13 mouse cellular contexts compared by ENCODE assay signal in the genomic region with DNA sequence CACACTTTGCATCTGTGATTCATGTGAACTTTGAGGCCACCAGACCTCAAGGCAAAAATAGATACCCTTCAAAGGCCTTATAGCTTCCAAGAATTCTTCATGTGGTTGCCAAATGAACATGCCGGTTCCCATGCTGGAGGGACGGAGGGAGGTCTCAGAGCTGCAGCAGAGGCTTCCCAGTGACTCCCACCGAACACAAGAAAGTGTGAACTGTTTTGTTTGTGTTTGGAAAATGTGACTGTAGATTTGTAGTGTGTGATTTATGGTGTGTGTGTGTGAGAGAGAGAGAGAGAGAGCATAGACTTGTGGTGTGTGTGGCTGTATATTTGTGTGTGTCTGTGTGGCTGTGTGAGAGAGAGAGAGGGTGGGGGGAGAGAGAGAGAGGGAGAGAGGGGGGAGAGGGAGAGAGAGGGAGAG.
DNase-seq lines count a peak whose midpoint lies in the region; ATAC-seq and TF ChIP-seq lines count a peak whose summit lies in the region.
"Had no signal": no experiment of that assay in that cellular context is flagged by ENCODE, and none has a peak within 500 bp of the region (broad histone marks: within the 10 kb centered on the region; RNA-seq: fewer than 3 reads in every experiment).

No protein-coding gene starts in this region.

- H3K4me2 ChIP-seq in kidney, embryonic 16.5 days (replicated peaks; ENCODE audit: low read depth, low read length) = no peak overlapping the region
- H3K4me2 ChIP-seq in embryonic facial prominence, embryonic 14.5 days (ENCODE audit: low read depth, low read length) = no peak overlapping the region
- peak overlapping the region; percentile 7; the same call in 1 of the 2 replicates for H3K4me2 ChIP-seq in heart, postnatal 0 days (ENCODE audit: low read depth, low read length)
- H3K4me2 ChIP-seq: liver, embryonic 15.5 days; midbrain, embryonic 13.5 days; neural tube, embryonic 12.5 days had no signal

- peaks cover 7% of the 10 kb centered on the region; the same call in 1 of the 2 replicates for H3K36me3 ChIP-seq in kidney, embryonic 16.5 days (ENCODE audit: insufficient read depth, low read length)
- H3K36me3 ChIP-seq in embryonic facial prominence, embryonic 14.5 days (ENCODE audit: control insufficient read depth, insufficient read depth, low read length) = no peaks in the 10 kb centered on the region
- no peaks in the 10 kb centered on the region for H3K36me3 ChIP-seq in heart, postnatal 0 days (replicated peaks; ENCODE audit: control insufficient read depth, insufficient read depth, low read length)
- H3K36me3 ChIP-seq: liver, embryonic 15.5 days; midbrain, embryonic 13.5 days; neural tube, embryonic 12.5 days had no signal

- DNase-seq in adrenal gland, postnatal 14 days = peak; percentile 28
- no peak for DNase-seq in adrenal gland, adult 2 months
- no peak for DNase-seq in kidney, postnatal 14 days
- DNase-seq in embryonic facial prominence, embryonic 14.5 days (ENCODE audit: low spot score) = peak; percentile 76
- peak; percentile 87 for DNase-seq in heart, postnatal 0 days (ENCODE audit: low spot score)
- no peak for DNase-seq in ovary, postnatal 10 days (ENCODE audit: low spot score)
- no peak for DNase-seq in natural killer cell, adult 2 months (ENCODE audit: low spot score in 2 of 2)
- DNase-seq: gastrocnemius, postnatal 25 days; right cerebral cortex, adult 18-20 months had no signal

- TF ChIP-seq CTCF in heart, postnatal 0 days (IDR thresholded peaks at IDR 0.05; ENCODE audit: low read depth) = no peak

- 47% methylated on average over 3 of the region's 3 CpGs for WGBS in kidney, embryonic 16.5 days
- 23% methylated on average over 3 of the region's 3 CpGs for WGBS in embryonic facial prominence, embryonic 14.5 days
- 20% methylated on average over 3 of the region's 3 CpGs for WGBS in heart, postnatal 0 days

- TF ChIP-seq EP300 in heart, postnatal 0 days (IDR thresholded peaks at IDR 0.05; ENCODE audit: low read depth) = peak; percentile 71; the same call in 1 of the 2 replicates

- no peaks in the 10 kb centered on the region for H3K27me3 ChIP-seq in kidney, embryonic 16.5 days (ENCODE audit: insufficient read depth, low read length)
- no peaks in the 10 kb centered on the region for H3K27me3 ChIP-seq in embryonic facial prominence, embryonic 14.5 days (replicated peaks; ENCODE audit: control insufficient read depth, insufficient read depth, low read length)
- H3K27me3 ChIP-seq in heart, postnatal 0 days (ENCODE audit: control insufficient read depth, insufficient read depth, low read length) = no peaks in the 10 kb centered on the region
- H3K27me3 ChIP-seq: liver, embryonic 15.5 days; midbrain, embryonic 13.5 days; neural tube, embryonic 12.5 days had no signal

- H3K4me1 ChIP-seq in kidney, embryonic 16.5 days (ENCODE audit: insufficient read depth, low read length) = peaks cover 9% of the 10 kb centered on the region
- H3K4me1 ChIP-seq in embryonic facial prominence, embryonic 14.5 days (ENCODE audit: control insufficient read depth, insufficient read depth, low read length) = peaks cover 10% of the 10 kb centered on the region; the same call in 1 of the 2 replicates
- peaks cover 23% of the 10 kb centered on the region for H3K4me1 ChIP-seq in heart, postnatal 0 days (ENCODE audit: control insufficient read depth, insufficient read depth)
- H3K4me1 ChIP-seq: liver, embryonic 15.5 days; neural tube, embryonic 12.5 days had no signal

- peak; percentile 51 for ATAC-seq in kidney, embryonic 16.5 days (ENCODE audit: low FRiP score, low TSS enrichment)
- 0 out of 2 replicates have a peak, but pooled peaks have one; percentile 2 for ATAC-seq in embryonic facial prominence, embryonic 14.5 days (ENCODE audit: low read depth)
- ATAC-seq in heart, postnatal 0 days (ENCODE audit: insufficient read depth, low read depth) = peak; percentile 83
- ATAC-seq: midbrain, embryonic 13.5 days had no signal

- H3K27ac ChIP-seq in kidney, embryonic 16.5 days (ENCODE audit: low read length) = no peak overlapping the region
- no peak overlapping the region for H3K27ac ChIP-seq in embryonic facial prominence, embryonic 14.5 days (replicated peaks; ENCODE audit: low read depth, low read length)
- peak overlapping the region; percentile 85 for H3K27ac ChIP-seq in heart, postnatal 0 days (ENCODE audit: low read depth)
- H3K27ac ChIP-seq: liver, embryonic 15.5 days; midbrain, embryonic 13.5 days; neural tube, embryonic 12.5 days had no signal

- H3K9me3 ChIP-seq in kidney, embryonic 16.5 days (ENCODE audit: low read length) = peaks cover 7% of the 10 kb centered on the region
- H3K9me3 ChIP-seq in embryonic facial prominence, embryonic 14.5 days (ENCODE audit: control insufficient read depth, low read length) = no peaks in the 10 kb centered on the region
- H3K9me3 ChIP-seq in heart, postnatal 0 days (replicated peaks; ENCODE audit: control insufficient read depth, low read length) = 0 out of 2 replicates have a peak, but pooled peaks cover 3% of the 10 kb centered on the region
- H3K9me3 ChIP-seq: liver, embryonic 15.5 days; midbrain, embryonic 13.5 days; neural tube, embryonic 12.5 days had no signal

- H3K9ac ChIP-seq in kidney, embryonic 16.5 days (replicated peaks; ENCODE audit: low read length) = no peak overlapping the region
- H3K9ac ChIP-seq in embryonic facial prominence, embryonic 14.5 days (ENCODE audit: low read depth, low read length) = no peak overlapping the region
- H3K9ac ChIP-seq in heart, postnatal 0 days (replicated peaks; ENCODE audit: low read depth, low read length) = 0 out of 2 replicates have a peak overlapping the region, but pooled peaks have one; percentile 26
- H3K9ac ChIP-seq: liver, embryonic 15.5 days; midbrain, embryonic 13.5 days; neural tube, embryonic 12.5 days had no signal

- H3K4me3 ChIP-seq in kidney, embryonic 16.5 days (ENCODE audit: low read length) = no peak overlapping the region
- H3K4me3 ChIP-seq in embryonic facial prominence, embryonic 14.5 days (ENCODE audit: low read depth, low read length) = no peak overlapping the region
- H3K4me3 ChIP-seq in heart, postnatal 0 days (ENCODE audit: low read depth, low read length) = no peak overlapping the region
- H3K4me3 ChIP-seq: liver, embryonic 15.5 days; midbrain, embryonic 13.5 days; neural tube, embryonic 12.5 days had no signal

Comparison
In these comparisons a context has a peak if more than half of its experiments do, and no peak if none do; other contexts are left out.
1. DNase-seq: peak in adrenal gland, postnatal 14 days (single experiment), embryonic facial prominence, embryonic 14.5 days (single experiment) and heart, postnatal 0 days (single experiment); none in adrenal gland, adult 2 months (single experiment), kidney, postnatal 14 days (single experiment), ovary, postnatal 10 days (single experiment) and natural killer cell, adult 2 months (0 of 2).
2. ATAC-seq: peak in every context shown above with its lines; median percentile 83 in heart, postnatal 0 days; 51 in kidney, embryonic 16.5 days; 2 in embryonic facial prominence, embryonic 14.5 days.